Comparison of ENCODE assay signal across 8 mouse cellular contexts in the genomic region with DNA sequence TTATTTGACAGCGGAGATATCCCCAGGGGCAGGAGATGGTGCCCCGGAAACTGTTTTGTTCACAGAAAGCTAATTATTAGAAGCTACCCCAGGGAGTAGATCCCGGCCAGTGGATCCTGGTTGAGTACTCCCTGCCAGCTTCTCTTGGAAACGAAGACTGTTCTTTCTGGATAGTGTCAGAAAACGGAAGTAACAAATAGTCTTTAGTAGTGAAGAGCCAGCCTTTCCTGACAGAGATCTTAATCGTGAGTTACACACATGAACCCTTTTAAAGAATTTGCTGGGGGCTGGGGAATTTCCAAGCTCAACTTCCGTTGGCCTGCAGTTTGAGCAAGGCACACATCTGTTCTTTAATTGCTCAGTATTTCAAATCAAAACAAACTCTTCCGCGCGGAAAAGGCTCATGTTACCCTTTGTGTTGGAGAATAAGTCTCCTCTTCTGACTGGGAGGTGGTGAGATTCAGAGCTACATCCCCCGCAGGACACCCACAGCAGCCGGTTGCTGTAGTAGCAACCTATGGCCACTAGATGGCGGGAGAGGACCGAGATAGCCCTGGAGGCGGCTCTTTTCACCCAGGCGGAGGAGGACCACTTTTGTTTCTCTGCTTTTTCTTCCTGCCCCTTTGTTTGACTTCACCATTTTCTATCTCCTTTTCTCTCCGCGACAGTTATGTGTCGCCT.
DNase-seq lines count a peak whose midpoint lies in the region; ATAC-seq and TF ChIP-seq lines count a peak whose summit lies in the region.

No protein-coding gene starts in this region.

- DNase-seq in MEL (ENCODE audit: low read depth, low spot score), result peak; percentile 72
- DNase-seq in cerebellum, adult 18-20 months, result peak; percentile 80 to 82
- DNase-seq in forebrain, postnatal 0 days, result peak; percentile 94
- DNase-seq in heart, postnatal 4 days, result peak; percentile 91
- DNase-seq in layer of hippocampus, adult 2 months (ENCODE audit: low spot score in 2 of 2), result peak; percentile 86 to 87
- peak; percentile 73 for DNase-seq in lung, adult 2 months
- DNase-seq in testis, postnatal 10 days (ENCODE audit: low spot score), result peak; percentile 81

- H3K9ac ChIP-seq in MEL (ENCODE audit: control insufficient read depth, low read depth, low read length, poor library complexity, severe bottlenecking), result no peak overlapping the region; the same call in 1 of the 2 replicates
- peak overlapping the region; percentile 71 for H3K9ac ChIP-seq in forebrain, postnatal 0 days
- peak overlapping the region; percentile 55 for H3K9ac ChIP-seq in neural tube, embryonic 15.5 days (replicated peaks)

- peak overlapping the region in 1 of 2 experiments; percentile 19; a peak in 1 of 4 replicates for H3K4me3 ChIP-seq in MEL (ENCODE audit: control insufficient read depth in 1 of 2, insufficient read depth in 1 of 2, low read depth in 2 of 2, low read length in 2 of 2)
- peak overlapping the region; percentile 53 for H3K4me3 ChIP-seq in forebrain, postnatal 0 days (ENCODE audit: low read depth, low read length)
- peak overlapping the region; percentile 72 for H3K4me3 ChIP-seq in layer of hippocampus, adult 2 months
- peak overlapping the region; percentile 49 for H3K4me3 ChIP-seq in lung, adult 2 months (replicated peaks; ENCODE audit: extremely low read depth, low read depth, low read length)
- H3K4me3 ChIP-seq in neural tube, embryonic 15.5 days (replicated peaks), result peak overlapping the region; percentile 46

- no peaks in the 10 kb centered on the region for H3K79me2 ChIP-seq in MEL (ENCODE audit: control insufficient read depth, insufficient read depth, low read length, poor library complexity)

- WGBS in forebrain, postnatal 0 days, result 9% methylated on average over 19 of the region's 19 CpGs
- 8% methylated on average over 19 of the region's 19 CpGs for whole genome bisulfite sequencing in lung, adult 2 months
- 6% methylated on average over 19 of the region's 19 CpGs for WGBS in neural tube, embryonic 15.5 days

- H3K4me1 ChIP-seq in MEL (ENCODE audit: control insufficient read depth in 1 of 2, insufficient read depth in 2 of 2, low read length in 2 of 2), result no peaks in the 10 kb centered on the region; a peak in 1 of 4 replicates
- H3K4me1 ChIP-seq in forebrain, postnatal 0 days (ENCODE audit: insufficient read depth), result peaks cover 6% of the 10 kb centered on the region
- H3K4me1 ChIP-seq in lung, adult 2 months (ENCODE audit: control insufficient read depth, insufficient read depth, low read length), result no peaks in the 10 kb centered on the region; the same call in 1 of the 2 replicates
- H3K4me1 ChIP-seq in neural tube, embryonic 15.5 days, result peaks cover 29% of the 10 kb centered on the region

- H3K36me3 ChIP-seq in MEL (ENCODE audit: control insufficient read depth in 1 of 2, insufficient read depth in 2 of 2, low read length in 2 of 2), result no peaks in the 10 kb centered on the region
- no peaks in the 10 kb centered on the region for H3K36me3 ChIP-seq in forebrain, postnatal 0 days (ENCODE audit: insufficient read depth)
- H3K36me3 ChIP-seq in neural tube, embryonic 15.5 days, result no peaks in the 10 kb centered on the region

- TF ChIP-seq EP300 in MEL (IDR thresholded peaks at IDR 0.05; ENCODE audit: low read depth in 1 of 2, low read length in 2 of 2), result no peak

- peak; percentile 90 for ATAC-seq in forebrain, postnatal 0 days
- peak; percentile 90 for ATAC-seq in neural tube, embryonic 15.5 days (ENCODE audit: low FRiP score)

- H3K4me2 ChIP-seq in forebrain, postnatal 0 days (ENCODE audit: low read depth), result peak overlapping the region; percentile 73
- peak overlapping the region; percentile 77 for H3K4me2 ChIP-seq in neural tube, embryonic 15.5 days

- H3K9me3 ChIP-seq in MEL (replicated peaks; ENCODE audit: insufficient read depth, low read length), result no peaks in the 10 kb centered on the region
- no peaks in the 10 kb centered on the region for H3K9me3 ChIP-seq in forebrain, postnatal 0 days (ENCODE audit: low read length)
- no peaks in the 10 kb centered on the region for H3K9me3 ChIP-seq in neural tube, embryonic 15.5 days (replicated peaks)

- no peak for TF ChIP-seq POLR2A in MEL (IDR thresholded peaks at IDR 0.05; ENCODE audit: control insufficient read depth in 1 of 2, insufficient read depth in 1 of 2, low read depth in 1 of 2, low read length in 2 of 2, poor library complexity in 1 of 2)
- no peak for TF ChIP-seq POLR2A in lung, adult 2 months (IDR thresholded peaks at IDR 0.05; ENCODE audit: borderline replicate concordance, extremely low read depth, low read depth, low read length)

- TF ChIP-seq CTCF in MEL (IDR thresholded peaks at IDR 0.05 in 2 of 3, conservative IDR thresholded peaks at IDR 0.05 in 1 of 3; ENCODE audit: control insufficient read depth in 1 of 3, insufficient read depth in 1 of 3, low read depth in 2 of 3, low read length in 3 of 3, poor library complexity in 1 of 3, severe bottlenecking in 1 of 3), result peak; percentile 90 to 95 (median 94)
- TF ChIP-seq CTCF in forebrain, postnatal 0 days (IDR thresholded peaks at IDR 0.05; ENCODE audit: low read depth), result peak; percentile 97
- peak; percentile 98 for TF ChIP-seq CTCF in layer of hippocampus, adult 2 months (conservative IDR thresholded peaks at IDR 0.05)
- peak; percentile 91 for TF ChIP-seq CTCF in lung, adult 2 months (IDR thresholded peaks at IDR 0.05; ENCODE audit: insufficient read depth, low read length)

- peak; percentile 97 for TF ChIP-seq RAD21 in MEL (IDR thresholded peaks at IDR 0.05; ENCODE audit: low read depth, low read length)

- H3K27me3 ChIP-seq in MEL (ENCODE audit: control insufficient read depth in 1 of 2, insufficient read depth in 2 of 2, low read length in 2 of 2), result 0 out of 4 replicates have a peak, but pooled peaks cover 0 to 1% of the 10 kb centered on the region in 2 experiments
- no peaks in the 10 kb centered on the region for H3K27me3 ChIP-seq in forebrain, postnatal 0 days (ENCODE audit: insufficient read depth, low read length)
- 0 out of 2 replicates have a peak, but pooled peaks cover 3% of the 10 kb centered on the region for H3K27me3 ChIP-seq in neural tube, embryonic 15.5 days (replicated peaks)

- H3K27ac ChIP-seq in MEL (ENCODE audit: control insufficient read depth, low read depth, low read length), result no peak overlapping the region
- H3K27ac ChIP-seq in forebrain, postnatal 0 days (ENCODE audit: low read depth, low read length), result peak overlapping the region; percentile 87
- H3K27ac ChIP-seq in layer of hippocampus, adult 2 months, result peak overlapping the region; percentile 67
- H3K27ac ChIP-seq in neural tube, embryonic 15.5 days (replicated peaks), result peak overlapping the region; percentile 89

TF ChIP-seq in MEL, 35 proteins besides CTCF, POLR2A, EP300 and RAD21:
- TF ChIP-seq GABPA (IDR thresholded peaks at IDR 0.05; ENCODE audit: low read depth, low read length) (no peak), BHLHE40 (IDR thresholded peaks at IDR 0.05; ENCODE audit: borderline replicate concordance, low read depth, low read length) (peak; percentile 26; the same call in 1 of the 2 replicates), SMC3 (IDR thresholded peaks at IDR 0.05; ENCODE audit: low read depth, low read length) (peak; percentile 89), NELFE (IDR thresholded peaks at IDR 0.05; ENCODE audit: low read depth, low read length) (no peak), NRF1 (IDR thresholded peaks at IDR 0.05; ENCODE audit: insufficient read depth, low read depth, low read length, poor library complexity, severe bottlenecking) (0 out of 2 replicates have a peak, but pooled peaks have one; percentile 7), GATA1 (IDR thresholded peaks at IDR 0.05; ENCODE audit: low read depth, low read length) (no peak), SIN3A (IDR thresholded peaks at IDR 0.05; ENCODE audit: low read length) (peak; percentile 44; the same call in 1 of the 2 replicates), MXI1 (IDR thresholded peaks at IDR 0.05; ENCODE audit: low read depth, low read length) (0 out of 2 replicates have a peak, but pooled peaks have one; percentile 11), ELF1 (IDR thresholded peaks at IDR 0.05; ENCODE audit: low read depth, low read length) (0 out of 2 replicates have a peak, but pooled peaks have one; percentile 29), MEF2A (IDR thresholded peaks at IDR 0.05; ENCODE audit: extremely low read depth, insufficient replicate concordance, low read depth, low read length, poor library complexity, severe bottlenecking) (no peak), ZC3H11A (IDR thresholded peaks at IDR 0.05; ENCODE audit: low read depth, low read length) (peak; percentile 91)
